Mouse (Mus musculus) bone marrow macrophage, adult 2 months (primary cell): ENCODE measurements around the gene Kcne2.

ENCODE experiments used
- CTCF ChIP-seq: IDR thresholded peaks from 2 replicates; pipeline ENCODE4 v1.5.1; 2012; ENCODE audit warnings: low read depth, mild to moderate bottlenecking, low read length, moderate library complexity
- POLR2A ChIP-seq: IDR thresholded peaks from 2 replicates; pipeline ENCODE4 v1.6.1; 2012; ENCODE audit warnings: mild to moderate bottlenecking, low read depth, low read length, borderline replicate concordance

DNA sequence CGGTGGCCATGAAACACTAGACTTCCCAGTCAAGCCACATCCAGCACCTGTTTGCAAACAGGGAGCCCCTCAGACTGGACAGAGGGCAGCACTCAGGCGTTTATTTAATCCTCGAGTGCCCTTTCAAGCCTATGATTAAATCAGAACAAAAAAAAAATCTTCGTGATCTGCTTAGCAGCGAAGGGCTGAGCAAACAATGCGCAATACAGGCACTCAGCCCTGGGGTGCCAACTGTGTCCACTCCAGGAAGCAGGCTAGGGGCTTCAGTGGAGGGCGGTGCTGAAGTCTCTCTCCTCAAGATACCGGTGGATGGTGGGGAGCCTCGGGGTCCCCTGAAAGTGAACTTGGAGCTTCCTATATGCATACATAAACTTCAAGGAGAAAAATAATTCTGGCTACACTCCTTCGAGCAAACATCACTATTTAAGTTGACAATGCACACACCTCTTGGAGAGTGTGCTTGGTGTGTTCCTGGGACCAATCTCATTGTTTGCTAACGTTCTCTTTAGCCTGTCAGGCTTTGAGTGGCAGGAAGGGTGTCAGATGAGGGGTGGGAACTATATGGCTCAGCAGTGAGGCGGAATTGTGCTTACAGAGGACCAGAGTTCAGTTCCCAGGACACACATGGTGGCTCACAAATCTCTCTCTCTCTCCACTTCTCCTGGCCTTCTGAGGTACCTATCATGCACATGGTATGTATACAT lies 2.2 kb downstream of the Kcne2 start:
- no peak for TF ChIP-seq CTCF
- TF ChIP-seq POLR2A, result no peak
